ENCODE assay signal across 9 mouse cellular contexts in the genomic region with DNA sequence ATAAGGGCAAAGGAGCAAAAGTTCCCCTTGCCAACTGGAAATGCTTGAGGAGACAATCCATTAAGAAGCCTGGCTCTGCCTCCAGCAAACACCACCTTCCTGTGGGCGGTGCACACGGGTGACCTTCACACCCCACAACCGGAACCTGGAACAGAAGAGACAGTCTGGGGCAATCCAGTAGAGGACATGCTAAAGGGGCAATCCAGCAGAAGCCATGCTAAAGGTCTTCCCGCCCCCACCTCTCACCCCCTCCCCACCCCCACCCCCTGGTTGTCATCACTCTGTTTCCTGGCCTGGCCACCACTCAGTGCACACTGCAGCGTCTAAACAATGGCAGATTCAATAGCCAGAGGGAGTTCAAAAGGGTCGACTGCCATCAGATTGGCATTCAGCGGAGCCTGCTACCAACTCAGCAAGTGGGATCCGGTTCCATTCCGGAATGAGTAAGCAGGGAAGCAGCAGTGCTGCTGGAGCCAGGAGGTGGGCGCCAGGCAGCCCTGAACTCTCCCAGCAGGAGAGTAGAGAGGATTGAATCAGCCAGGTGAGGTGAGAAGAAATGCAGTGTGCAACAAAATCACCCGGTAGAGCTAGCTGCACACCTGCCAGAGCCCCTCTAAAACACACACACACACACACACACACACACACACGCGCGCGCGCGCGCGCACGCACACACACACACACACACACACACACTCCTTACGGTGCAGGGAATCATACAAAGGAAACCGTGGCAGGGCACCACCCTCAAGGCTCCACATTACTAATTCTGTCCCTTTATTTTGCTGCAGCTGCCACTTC.
A peak's percentile ranks its signal among the peaks of the same experiment; 100 is the strongest.
DNase-seq lines count a peak whose midpoint lies in the region; ATAC-seq and TF ChIP-seq lines count a peak whose summit lies in the region.
"Had no signal": no experiment of that assay in that cellular context is flagged by ENCODE, and none has a peak within 500 bp of the region (broad histone marks: within the 10 kb centered on the region; RNA-seq: fewer than 3 reads in every experiment).

No protein-coding gene starts in this region.

- no peak overlapping the region for H3K9ac ChIP-seq in forebrain, embryonic 13.5 days
- no peak overlapping the region for H3K9ac ChIP-seq in intestine, embryonic 14.5 days (ENCODE audit: low read length)
- H3K9ac ChIP-seq in liver, embryonic 14.5 days (replicated peaks), result no peak overlapping the region
- no peak overlapping the region for H3K9ac ChIP-seq in neural tube, embryonic 11.5 days (ENCODE audit: low read length)

- no peaks in the 10 kb centered on the region for H3K36me3 ChIP-seq in forebrain, embryonic 13.5 days (ENCODE audit: poor library complexity, severe bottlenecking)
- no peaks in the 10 kb centered on the region for H3K36me3 ChIP-seq in intestine, embryonic 14.5 days (ENCODE audit: control insufficient read depth, insufficient read depth, low read length)
- no peaks in the 10 kb centered on the region for H3K36me3 ChIP-seq in liver, embryonic 14.5 days (replicated peaks; ENCODE audit: control insufficient read depth, insufficient read depth, low read depth)
- no peaks in the 10 kb centered on the region for H3K36me3 ChIP-seq in neural tube, embryonic 11.5 days (ENCODE audit: control insufficient read depth, insufficient read depth, low read length)

- peak; percentile 72 for ATAC-seq in forebrain, embryonic 13.5 days
- ATAC-seq in intestine, embryonic 14.5 days (replicated peaks; ENCODE audit: low FRiP score, low TSS enrichment, low read depth), result peak; percentile 77
- ATAC-seq in liver, embryonic 14.5 days (ENCODE audit: insufficient read depth), result peak; percentile 66
- peak; percentile 58 for ATAC-seq in neural tube, embryonic 11.5 days (ENCODE audit: insufficient read depth, low FRiP score, low TSS enrichment)

- peaks cover 18% of the 10 kb centered on the region for H3K4me1 ChIP-seq in forebrain, embryonic 13.5 days
- H3K4me1 ChIP-seq in intestine, embryonic 14.5 days (replicated peaks; ENCODE audit: control insufficient read depth, insufficient read depth, low read length), result peaks cover 8% of the 10 kb centered on the region; the same call in 1 of the 2 replicates
- H3K4me1 ChIP-seq in liver, embryonic 14.5 days (replicated peaks; ENCODE audit: control insufficient read depth in 2 of 2, insufficient read depth in 2 of 2, low read length in 1 of 2), result peaks cover 0 to 12% of the 10 kb centered on the region in 2 experiments; a peak in 2 of 4 replicates
- H3K4me1 ChIP-seq in neural tube, embryonic 11.5 days (ENCODE audit: control insufficient read depth, insufficient read depth, low read length), result peaks cover 20% of the 10 kb centered on the region

- no peak for TF ChIP-seq EP300 in liver, embryonic 14.5 days (IDR thresholded peaks at IDR 0.05; ENCODE audit: low read depth)

- peaks cover 5% of the 10 kb centered on the region; the same call in 1 of the 2 replicates for H3K9me3 ChIP-seq in forebrain, embryonic 13.5 days (replicated peaks)
- 0 out of 2 replicates have a peak, but pooled peaks cover 4% of the 10 kb centered on the region for H3K9me3 ChIP-seq in intestine, embryonic 14.5 days (ENCODE audit: control insufficient read depth, low read length)
- H3K9me3 ChIP-seq in liver, embryonic 14.5 days (ENCODE audit: control insufficient read depth, low read length), result no peaks in the 10 kb centered on the region
- no peaks in the 10 kb centered on the region for H3K9me3 ChIP-seq in neural tube, embryonic 11.5 days (ENCODE audit: control insufficient read depth, low read length)

- H3K4me3 ChIP-seq in forebrain, embryonic 13.5 days, result no peak overlapping the region
- H3K4me3 ChIP-seq in intestine, embryonic 14.5 days (ENCODE audit: low read depth, low read length), result no peak overlapping the region
- no peak overlapping the region for H3K4me3 ChIP-seq in liver, embryonic 14.5 days (ENCODE audit: insufficient read depth in 1 of 2, low read depth in 2 of 2, low read length in 2 of 2)
- H3K4me3 ChIP-seq in neural tube, embryonic 11.5 days (ENCODE audit: low read depth, low read length), result no peak overlapping the region
- H3K4me3 ChIP-seq: erythroblast, embryonic 14.5 days had no signal

- peak; percentile 70 for DNase-seq in adrenal gland, adult 2 months
- DNase-seq in adrenal gland, adult 18-20 months (ENCODE audit: low spot score in 2 of 2), result no peak
- peak; percentile 28 for DNase-seq in intestine, embryonic 14.5 days (ENCODE audit: low spot score)
- no peak for DNase-seq in liver, embryonic 14.5 days (ENCODE audit: low read depth in 3 of 3, low spot score in 3 of 3)
- peak; percentile 58 for DNase-seq in neural tube, embryonic 11.5 days (ENCODE audit: low spot score)
- DNase-seq in urinary bladder, postnatal 14 days (ENCODE audit: low spot score), result no peak
- no peak for DNase-seq in layer of hippocampus, adult 18-20 months (ENCODE audit: low spot score in 2 of 2)

- WGBS in forebrain, embryonic 13.5 days, result 21% methylated on average over 21 of the region's 22 CpGs
- WGBS in intestine, embryonic 14.5 days, result 27% methylated on average over 22 of the region's 22 CpGs
- WGBS in liver, embryonic 14.5 days (ENCODE audit: insufficient replicate concordance), result 34% methylated on average over 22 of the region's 22 CpGs
- 21% methylated on average over 22 of the region's 22 CpGs for WGBS in neural tube, embryonic 11.5 days

- peak overlapping the region; percentile 40 for H3K4me2 ChIP-seq in forebrain, embryonic 13.5 days
- H3K4me2 ChIP-seq in intestine, embryonic 14.5 days (ENCODE audit: low read length), result peak overlapping the region; percentile 33
- H3K4me2 ChIP-seq in liver, embryonic 14.5 days (ENCODE audit: low read depth), result peak overlapping the region; percentile 8; the same call in 1 of the 2 replicates
- no peak overlapping the region; the same call in 1 of the 2 replicates for H3K4me2 ChIP-seq in neural tube, embryonic 11.5 days (ENCODE audit: low read depth)

- TF ChIP-seq CTCF in liver, embryonic 14.5 days (IDR thresholded peaks at IDR 0.05; ENCODE audit: low read depth), result no peak

- peak overlapping the region; percentile 10; the same call in 1 of the 2 replicates for H3K27ac ChIP-seq in forebrain, embryonic 13.5 days
- H3K27ac ChIP-seq in intestine, embryonic 14.5 days (ENCODE audit: low read depth), result no peak overlapping the region
- H3K27ac ChIP-seq in liver, embryonic 14.5 days, result no peak overlapping the region
- no peak overlapping the region for H3K27ac ChIP-seq in neural tube, embryonic 11.5 days (ENCODE audit: low read depth, low read length)

- H3K27me3 ChIP-seq in forebrain, embryonic 13.5 days, result peaks cover 3% of the 10 kb centered on the region; the same call in 1 of the 2 replicates
- H3K27me3 ChIP-seq in intestine, embryonic 14.5 days (replicated peaks; ENCODE audit: control insufficient read depth, insufficient read depth, low read length), result no peaks in the 10 kb centered on the region
- H3K27me3 ChIP-seq in liver, embryonic 14.5 days (ENCODE audit: control insufficient read depth, insufficient read depth, low read length), result no peaks in the 10 kb centered on the region
- H3K27me3 ChIP-seq in neural tube, embryonic 11.5 days (ENCODE audit: control insufficient read depth, insufficient read depth, low read length), result no peaks in the 10 kb centered on the region

Comparison
In these comparisons a context has a peak if more than half of its experiments do, and no peak if none do; other contexts are left out.
1. DNase-seq: peak in adrenal gland, adult 2 months (single experiment), intestine, embryonic 14.5 days (single experiment) and neural tube, embryonic 11.5 days (single experiment); none in adrenal gland, adult 18-20 months (0 of 2), liver, embryonic 14.5 days (0 of 3), urinary bladder, postnatal 14 days (single experiment) and layer of hippocampus, adult 18-20 months (0 of 2).
2. Peak in every context shown above with its lines, with median percentiles within 50 percentile points of each other: ATAC-seq.